Mouse (Mus musculus) midbrain, embryonic 10.5 days (tissue): ENCODE results near the gene Rhno1. TPM values are rescaled to one million over a fixed set of nuclear protein-coding genes. Genes with fewer than 3 reads are reported as not detected.
"Not testable (repeated sequence)": the region's sequence is repeated elsewhere in the genome, so short reads cannot be mapped to it uniquely, and the experiment has no call there.

Experiments used
- DNase-seq: peaks from one replicate; pipeline ENCODE4 v3.0.0-alpha.2; 2017; ENCODE audit warnings: low spot score
- H3K27ac ChIP-seq: fragments of 300-500 bp; sonication (generic); replicated peaks from 2 replicates; pipeline ENCODE4 v1.5.1; 2016; ENCODE audit warnings: mild to moderate bottlenecking
- H3K27me3 ChIP-seq: fragments of 300-500 bp; sonication (generic); 2 replicates; pipeline ENCODE4 v1.6.1; 2016; ENCODE audit warnings: low read depth, mild to moderate bottlenecking; ENCODE audit not compliant: poor library complexity, severe bottlenecking
- H3K36me3 ChIP-seq: fragments of 300-500 bp; sonication (generic); 2 replicates; pipeline ENCODE4 v1.6.1; 2016; ENCODE audit warnings: mild to moderate bottlenecking, moderate library complexity
- H3K4me1 ChIP-seq: fragments of 300-500 bp; sonication (generic); 2 replicates; pipeline ENCODE4 v1.6.1; 2016
- H3K4me3 ChIP-seq: fragments of 300-500 bp; sonication (generic); 2 replicates; pipeline ENCODE4 v1.5.1; 2016; ENCODE audit warnings: mild to moderate bottlenecking, moderate library complexity
- H3K9me3 ChIP-seq: fragments of 300-500 bp; sonication (generic); replicated peaks from 2 replicates; pipeline ENCODE4 v1.6.1; 2016; ENCODE audit warnings: mild to moderate bottlenecking
- WGBS: fragments of 180-500 bp; shearing (Covaris S2); methylation state at CpG from one replicate; pipeline ENCODE4 v1.1.7; 2016; 5-methylcytosine and 5-hydroxymethylcytosine counted together
- polyA plus RNA-seq: library from polyadenylated mRNA; unstranded; fragments of >200 nt; fragmentation: Nextera tagmentation; extraction: Ambion mirVana; gene quantifications from 2 replicates; pipeline ENCODE4 v1.2.1, GENCODE M21; 2016

The Rhno1 gene
- polyA plus RNA-seq, 1 experiment from 2014 or later, result 185 TPM

DNA sequence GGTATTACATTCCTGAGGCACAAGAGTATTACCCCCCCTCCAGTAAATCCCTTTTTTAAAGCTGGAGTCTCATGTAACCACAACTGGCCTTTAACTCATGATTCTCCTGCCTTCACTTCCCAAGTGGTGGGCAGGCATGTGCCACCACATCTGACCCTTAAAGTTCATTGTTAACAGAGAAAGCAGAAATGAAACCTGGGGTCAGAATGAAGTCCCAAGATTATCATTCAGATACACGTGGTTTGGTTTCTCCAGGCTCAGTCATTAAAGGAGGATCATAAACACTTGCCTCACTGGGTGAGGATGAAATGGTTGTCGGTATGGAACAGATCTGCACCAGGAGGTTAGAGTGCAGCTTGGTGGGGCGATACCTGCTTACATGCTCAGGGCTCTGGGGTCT, 18.5 kb upstream of the Rhno1 start:
- no peak overlapping the region for H3K4me3 ChIP-seq
- no peaks in the 10 kb centered on the region; the same call in 1 of the 2 replicates for H3K4me1 ChIP-seq
- 82% methylated on average over 3 of the region's 3 CpGs for WGBS
- no peak overlapping the region for H3K27ac ChIP-seq
- H3K9me3 ChIP-seq, result no peaks in the 10 kb centered on the region
- H3K27me3 ChIP-seq, result no peaks in the 10 kb centered on the region
- H3K36me3 ChIP-seq, result peaks cover 12% of the 10 kb centered on the region
- no peak for DNase-seq

DNA sequence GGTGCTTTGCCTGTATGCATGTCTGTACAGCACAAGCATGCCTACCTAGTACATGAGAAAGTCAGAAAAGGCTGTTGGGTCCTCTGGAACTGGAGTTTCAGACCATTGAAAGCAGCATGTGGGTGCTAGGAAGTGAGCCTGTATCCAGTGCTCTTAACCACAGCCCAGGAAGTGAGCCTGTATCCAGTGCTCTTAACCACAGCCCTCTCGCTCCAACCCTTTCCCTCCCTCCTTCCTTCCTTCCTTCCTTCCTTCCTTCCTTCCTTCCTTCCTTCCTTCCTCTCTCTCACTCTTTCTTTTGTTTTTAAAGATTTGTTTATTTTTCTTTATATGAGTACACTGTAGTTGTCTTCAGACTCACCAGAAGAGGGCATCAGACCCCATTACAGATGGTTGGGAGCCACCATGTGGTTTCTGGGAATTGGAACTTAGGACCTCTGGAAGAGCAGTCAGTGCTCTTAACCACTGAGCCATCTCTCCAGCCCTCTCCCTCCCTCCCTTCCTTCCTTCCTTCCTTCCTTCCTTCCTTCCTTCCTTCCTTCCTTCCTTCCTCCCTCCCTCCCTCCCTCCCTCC, 18.0 kb upstream of the Rhno1 start:
- H3K27me3 ChIP-seq, H3K4me3 ChIP-seq, H3K4me1 ChIP-seq, H3K27ac ChIP-seq, DNase-seq, H3K9me3 ChIP-seq: not testable (repeated sequence)
- H3K36me3 ChIP-seq, result peaks cover 18% of the 10 kb centered on the region
- 61% methylated on average over 1 of the region's 1 CpGs for WGBS

DNA sequence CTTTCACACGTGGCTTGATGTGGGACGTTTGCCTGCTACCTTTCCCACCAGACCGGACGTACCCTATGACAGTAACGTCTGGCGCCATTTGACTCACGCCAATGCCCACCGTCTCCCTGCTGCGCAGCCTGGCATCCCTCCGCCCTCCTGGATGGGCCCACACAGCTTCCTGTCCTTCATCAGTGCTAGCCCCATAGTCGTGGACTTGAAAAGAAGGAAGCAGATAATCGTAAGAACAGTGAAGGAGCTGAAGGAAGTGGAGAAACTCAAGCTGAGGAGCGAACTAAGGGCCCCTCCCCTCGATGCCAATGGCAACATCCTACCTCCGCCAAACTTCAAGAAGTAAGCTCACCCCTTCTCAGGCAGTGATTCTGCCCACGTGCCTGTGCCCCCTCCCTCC, 16.9 kb upstream of the Rhno1 start:
- 88% methylated on average over 16 of the region's 16 CpGs for WGBS
- no peaks in the 10 kb centered on the region for H3K9me3 ChIP-seq
- no peak overlapping the region for H3K4me3 ChIP-seq
- DNase-seq, result no peak
- peaks cover 26% of the 10 kb centered on the region for H3K36me3 ChIP-seq
- H3K27ac ChIP-seq, result no peak overlapping the region
- H3K4me1 ChIP-seq, result peaks cover 15% of the 10 kb centered on the region
- H3K27me3 ChIP-seq, result no peaks in the 10 kb centered on the region

DNA sequence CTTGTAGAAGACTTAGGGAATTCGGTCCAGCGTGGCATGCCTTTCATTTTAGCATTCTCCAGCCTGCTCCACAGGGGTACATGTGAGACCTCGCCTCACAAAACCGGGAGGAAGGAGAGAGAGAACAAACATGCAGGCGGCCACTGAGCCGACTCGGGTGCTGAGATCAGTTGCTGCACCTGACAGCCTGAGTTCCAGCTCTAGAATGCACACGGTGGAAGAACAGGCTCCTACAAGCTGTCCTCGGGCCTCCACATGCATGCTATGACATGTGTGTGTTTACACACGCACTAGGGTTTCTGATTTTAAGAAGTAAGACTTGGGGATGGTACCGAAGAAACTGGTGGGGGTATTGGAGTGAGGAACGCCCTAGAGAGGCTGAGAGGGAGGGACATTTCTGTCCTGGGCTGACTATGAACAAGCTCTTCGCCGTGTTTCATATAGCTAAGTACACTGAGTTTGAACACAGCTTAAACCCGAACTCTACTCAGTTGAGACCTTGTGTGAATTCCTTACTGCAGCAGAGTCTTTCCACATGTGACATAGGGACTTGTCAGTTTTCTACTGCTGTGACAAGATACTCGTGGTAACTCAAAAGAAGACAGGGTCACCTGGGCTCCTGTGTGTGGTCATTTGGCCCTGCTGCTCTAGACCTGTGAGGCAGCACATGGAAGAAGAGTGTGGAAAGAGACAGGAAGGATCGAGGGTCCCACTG, 13.8 kb upstream of the Rhno1 start:
- DNase-seq, result no peak
- H3K36me3 ChIP-seq, result peaks cover 57% of the 10 kb centered on the region
- H3K9me3 ChIP-seq, result no peaks in the 10 kb centered on the region
- peaks cover 32% of the 10 kb centered on the region for H3K4me1 ChIP-seq
- WGBS, result 91% methylated on average over 17 of the region's 17 CpGs
- H3K4me3 ChIP-seq, result no peak overlapping the region
- no peaks in the 10 kb centered on the region for H3K27me3 ChIP-seq
- no peak overlapping the region for H3K27ac ChIP-seq

DNA sequence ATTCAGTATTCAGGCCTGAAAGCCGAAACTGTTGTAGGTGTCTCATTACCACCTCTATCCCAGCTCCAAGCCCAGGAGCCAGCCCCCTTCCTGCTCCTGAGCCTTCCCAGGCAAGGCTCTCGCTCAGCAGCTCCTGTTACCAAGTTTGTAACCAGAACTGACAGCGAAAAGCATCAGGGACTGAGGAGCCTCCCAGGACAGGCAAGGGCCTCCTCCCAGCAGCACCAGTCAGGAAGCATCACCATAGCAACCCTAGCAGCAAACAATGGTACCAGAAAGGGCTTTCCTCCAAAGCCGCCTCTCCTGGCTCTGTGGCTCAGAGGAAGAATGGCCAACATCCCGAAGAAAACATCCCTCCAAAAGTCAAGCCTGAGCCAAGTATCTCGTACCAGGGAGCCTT, 12.5 kb upstream of the Rhno1 start, which contains the start of the genes Tex52 and Gm44596:
Gene Tex52, plus strand, starts transcription at position 265 of the 400 bp plus-strand sequence.
Gene Gm44596, plus strand, starts transcription at position 312 of the 400 bp plus-strand sequence.
- DNase-seq, result peak; percentile 75
- Histone ChIP-seq H3K36me3 (peaks cover 71% of the 10 kb centered on the region), H3K4me1 (peaks cover 32% of the 10 kb centered on the region), H3K4me3 (peak within 1 kb of the TSS; percentile 21; the same call in 1 of the 2 replicates), H3K9me3 (no peaks in the 10 kb centered on the region), H3K27me3 (no peaks in the 10 kb centered on the region), H3K27ac (peak within 1 kb of the TSS; percentile 63)
- 14% methylated on average over 6 of the region's 6 CpGs for WGBS

DNA sequence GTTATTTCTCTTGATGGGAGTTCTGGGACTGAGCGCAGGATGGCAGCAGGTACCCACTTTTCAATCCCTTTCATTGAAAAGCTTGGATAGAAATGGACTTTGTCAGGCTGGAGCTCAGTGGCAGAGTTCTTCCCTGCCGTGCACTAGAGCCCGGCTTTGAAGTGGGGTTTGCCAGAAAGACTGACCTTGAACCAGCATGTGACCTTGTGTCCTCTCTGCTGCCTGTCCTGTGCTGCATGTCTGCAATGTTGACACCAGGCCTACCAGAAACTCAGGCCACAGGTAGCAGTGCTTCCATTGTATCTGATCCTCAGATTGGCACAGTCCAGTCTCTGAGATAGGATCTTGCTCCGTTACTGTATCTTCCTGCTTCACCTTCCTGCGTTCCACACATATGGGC, 7.3 kb upstream of the Rhno1 start:
- 96% methylated on average over 5 of the region's 5 CpGs for WGBS
- H3K27me3 ChIP-seq, result no peaks in the 10 kb centered on the region
- no peak overlapping the region for H3K27ac ChIP-seq
- H3K36me3 ChIP-seq, result peaks cover 100% of the 10 kb centered on the region
- peaks cover 29% of the 10 kb centered on the region for H3K4me1 ChIP-seq
- no peak overlapping the region for H3K4me3 ChIP-seq
- DNase-seq, result no peak
- no peaks in the 10 kb centered on the region for H3K9me3 ChIP-seq

DNA sequence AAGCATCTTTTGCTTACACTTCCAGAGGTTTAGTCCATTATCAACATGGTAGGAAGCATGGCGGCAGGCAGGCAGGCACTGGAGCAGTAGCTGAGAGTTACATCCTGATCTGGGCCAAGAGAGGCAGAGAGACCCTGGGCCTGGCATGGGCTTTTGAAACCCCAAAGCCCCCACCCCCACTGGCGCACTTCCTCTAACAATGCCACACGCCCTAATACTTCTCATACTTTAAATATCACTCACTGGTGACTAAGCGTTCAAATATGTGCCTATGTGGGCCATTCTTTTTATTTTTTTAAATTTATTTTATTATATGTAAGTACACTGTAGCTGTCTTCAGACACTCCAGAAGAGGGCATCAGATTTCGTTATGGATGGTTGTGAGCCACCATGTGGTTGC, 3.8 kb upstream of the Rhno1 start:
- Histone ChIP-seq H3K9me3 (no peaks in the 10 kb centered on the region), H3K36me3 (peaks cover 71% of the 10 kb centered on the region)
- WGBS, result 94% methylated on average over 5 of the region's 5 CpGs

DNA sequence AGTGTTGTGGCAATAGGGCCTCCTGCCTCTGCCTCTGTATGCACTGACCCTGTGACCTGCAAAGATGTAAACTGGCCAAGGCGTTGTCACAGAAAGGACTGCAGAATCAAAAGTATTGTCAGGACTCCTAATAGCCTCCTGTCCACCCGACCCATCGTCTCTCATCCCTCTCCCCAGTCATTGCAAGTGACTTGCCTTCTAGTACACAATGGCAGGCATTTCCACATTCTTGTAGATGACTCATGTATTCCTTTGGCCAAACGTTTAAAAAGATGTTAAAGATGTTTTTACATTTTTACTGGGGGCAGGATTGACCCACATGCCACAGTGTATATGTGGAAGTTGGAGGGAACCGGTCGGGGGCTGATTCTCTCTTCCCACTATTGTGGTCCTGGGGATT, 2.0 kb upstream of the Rhno1 start:
- no peaks in the 10 kb centered on the region for H3K9me3 ChIP-seq
- H3K36me3 ChIP-seq, result peaks cover 53% of the 10 kb centered on the region
- no peaks in the 10 kb centered on the region for H3K27me3 ChIP-seq
- 84% methylated on average over 6 of the region's 6 CpGs for WGBS
- H3K4me3 ChIP-seq, result peak overlapping the region; percentile 97
- DNase-seq, result no peak
- H3K4me1 ChIP-seq, result peaks cover 50% of the 10 kb centered on the region
- no peak overlapping the region; the same call in 1 of the 2 replicates for H3K27ac ChIP-seq

More for the DNA sequence above, 3.8 kb upstream of the Rhno1 start:
- Histone ChIP-seq H3K27ac (no peak overlapping the region), H3K4me1 (peaks cover 32% of the 10 kb centered on the region), H3K4me3 (no peak overlapping the region), H3K27me3 (no peaks in the 10 kb centered on the region)
- no peak for DNase-seq

DNA sequence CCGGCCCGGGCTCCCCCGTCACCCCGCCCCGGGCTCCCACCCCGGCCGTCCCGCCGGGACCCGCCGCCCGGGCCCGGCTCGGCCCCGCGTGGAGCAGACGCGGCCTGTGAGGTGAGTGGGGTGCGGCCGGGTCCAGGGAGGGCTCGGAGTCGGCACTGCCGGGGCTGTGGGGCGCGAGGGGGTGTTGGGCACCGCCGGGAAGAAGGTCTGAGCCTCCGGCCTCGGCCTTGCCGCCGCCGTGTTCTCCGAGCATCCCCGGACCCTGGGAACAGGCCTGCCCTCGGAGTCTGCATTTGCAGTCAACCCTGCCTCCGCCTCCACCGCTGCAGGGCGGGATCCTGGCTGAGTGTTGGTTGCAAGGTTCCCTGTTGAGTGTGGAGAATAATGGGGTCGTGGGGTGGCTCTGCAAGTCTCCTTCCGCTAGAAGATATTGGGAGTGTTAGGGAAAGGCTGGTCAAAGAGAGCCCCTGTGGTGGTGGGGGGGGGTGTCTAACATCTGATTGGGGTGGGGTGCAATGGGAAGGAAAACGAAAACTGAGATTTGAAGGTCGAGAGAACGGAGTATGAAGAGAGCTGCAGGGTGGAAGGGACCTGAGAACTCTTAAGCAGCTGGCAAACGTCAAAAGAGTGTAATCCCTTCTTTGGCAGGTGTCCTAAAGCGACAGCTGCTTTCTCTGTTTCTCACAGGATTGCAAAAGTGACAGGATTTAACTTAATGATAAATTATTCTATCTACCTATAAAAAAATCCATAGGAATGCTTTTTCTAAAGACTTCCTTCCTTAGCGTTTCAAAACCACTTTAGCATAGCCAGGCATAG, 505 bp upstream of the Rhno1 start:
- peaks cover 47% of the 10 kb centered on the region for H3K36me3 ChIP-seq
- peak overlapping the region; percentile 97 for H3K4me3 ChIP-seq
- H3K9me3 ChIP-seq, result no peaks in the 10 kb centered on the region
- H3K4me1 ChIP-seq, result peaks cover 51% of the 10 kb centered on the region
- DNase-seq, result peak; percentile 76
- H3K27me3 ChIP-seq, result no peaks in the 10 kb centered on the region
- 1% methylated on average over 46 of the region's 46 CpGs for WGBS
- H3K27ac ChIP-seq, result peak overlapping the region; percentile 99

DNA sequence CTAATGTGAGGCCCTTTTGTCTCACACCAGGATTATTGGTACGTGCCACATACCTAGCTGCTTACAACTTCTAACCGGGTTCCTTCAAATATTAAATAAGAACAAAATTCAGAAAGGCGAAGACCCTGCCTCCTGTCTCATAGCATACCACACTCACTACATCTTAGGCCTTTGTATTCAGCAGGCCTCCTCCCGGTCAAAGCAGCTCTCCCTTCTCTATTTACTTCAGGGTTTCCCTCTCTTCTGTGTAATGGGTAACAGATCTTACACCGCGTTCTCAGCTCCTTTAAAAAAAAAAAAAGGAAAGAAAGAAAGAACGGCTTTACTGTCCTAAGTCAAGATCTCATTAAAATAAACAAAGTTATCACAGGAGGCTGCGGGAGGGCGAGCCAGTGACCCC, 810 bp downstream of the Rhno1 start:
- 17% methylated on average over 9 of the region's 9 CpGs for WGBS
- Histone ChIP-seq H3K4me3 (peak overlapping the region; percentile 97), H3K36me3 (peaks cover 47% of the 10 kb centered on the region), H3K27ac (peak overlapping the region; percentile 99), H3K27me3 (no peaks in the 10 kb centered on the region), H3K9me3 (no peaks in the 10 kb centered on the region), H3K4me1 (peaks cover 51% of the 10 kb centered on the region)
- no peak for DNase-seq

DNA sequence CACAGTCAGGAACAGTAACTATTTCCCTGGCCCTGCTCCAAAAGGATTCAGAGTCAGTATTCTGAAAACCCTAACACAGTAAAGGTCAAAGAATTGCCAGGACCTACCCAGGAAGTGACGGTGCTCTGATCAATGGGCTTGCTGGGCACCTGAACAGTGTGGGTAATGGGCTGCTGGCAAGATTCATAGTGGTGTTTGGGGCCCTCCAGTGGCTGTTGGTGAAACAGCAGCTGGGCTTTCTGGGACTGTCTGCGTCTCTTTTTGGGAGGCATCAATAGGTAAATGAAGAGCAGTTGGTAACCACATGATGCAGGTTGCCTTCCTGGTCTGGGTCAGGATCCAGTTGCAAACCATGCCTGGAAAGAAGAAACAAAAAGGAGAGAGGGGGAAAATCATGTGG, 3.7 kb downstream of the Rhno1 start:
- Histone ChIP-seq H3K4me1 (peaks cover 57% of the 10 kb centered on the region), H3K27ac (no peak overlapping the region), H3K36me3 (peaks cover 27% of the 10 kb centered on the region), H3K27me3 (no peaks in the 10 kb centered on the region), H3K4me3 (no peak overlapping the region), H3K9me3 (no peaks in the 10 kb centered on the region)
- 39% methylated on average over 2 of the region's 2 CpGs for WGBS
- DNase-seq, result peak; percentile 72

DNA sequence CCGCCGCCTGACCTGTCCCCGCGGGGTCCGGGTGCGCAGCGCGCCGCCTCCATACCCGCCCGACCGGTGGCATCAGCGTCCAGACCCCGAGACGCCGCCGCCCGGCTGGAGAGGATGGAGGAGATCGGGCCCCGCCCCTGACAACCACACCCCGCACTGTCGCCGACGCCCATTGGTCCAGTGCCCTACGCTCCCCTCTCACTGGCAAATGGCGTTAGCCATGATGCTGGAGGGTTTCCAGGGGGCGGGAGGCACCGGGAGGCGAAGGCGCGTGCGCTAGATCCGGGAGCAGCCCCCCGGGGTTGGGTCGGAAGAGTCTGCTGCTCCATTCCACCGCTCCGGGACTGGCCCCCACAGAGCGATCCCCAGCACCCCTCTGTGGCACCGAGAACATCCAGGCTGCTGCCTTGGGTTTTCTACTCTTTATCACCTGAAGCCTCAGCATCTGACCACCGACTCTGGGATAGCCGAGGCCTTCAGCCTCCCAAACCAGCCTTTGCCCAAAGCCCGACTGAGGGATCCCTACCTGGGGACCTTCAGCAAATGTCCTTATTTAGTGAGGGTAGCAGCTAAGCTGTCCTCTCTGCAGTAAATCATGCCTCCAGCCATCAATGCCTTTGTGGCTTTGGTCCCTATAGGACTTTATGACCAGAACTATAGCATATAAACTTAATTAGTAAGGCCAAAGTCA, 6.8 kb downstream of the Rhno1 start, which contains the start of gene Tulp3:
Gene Tulp3, minus strand, starts transcription at position 126 of the 691 bp plus-strand sequence.
- no peaks in the 10 kb centered on the region for H3K9me3 ChIP-seq
- no peaks in the 10 kb centered on the region for H3K27me3 ChIP-seq
- under 1% methylated on average over 42 of the region's 42 CpGs for WGBS
- H3K27ac ChIP-seq, result peak within 1 kb of the TSS; percentile 93
- peak within 1 kb of the TSS; percentile 88 for H3K4me3 ChIP-seq
- DNase-seq, result peak; percentile 99
- H3K4me1 ChIP-seq, result peaks cover 42% of the 10 kb centered on the region
- H3K36me3 ChIP-seq, result peaks cover 39% of the 10 kb centered on the region
